8 mouse cellular contexts compared by ENCODE assay signal in the genomic region with DNA sequence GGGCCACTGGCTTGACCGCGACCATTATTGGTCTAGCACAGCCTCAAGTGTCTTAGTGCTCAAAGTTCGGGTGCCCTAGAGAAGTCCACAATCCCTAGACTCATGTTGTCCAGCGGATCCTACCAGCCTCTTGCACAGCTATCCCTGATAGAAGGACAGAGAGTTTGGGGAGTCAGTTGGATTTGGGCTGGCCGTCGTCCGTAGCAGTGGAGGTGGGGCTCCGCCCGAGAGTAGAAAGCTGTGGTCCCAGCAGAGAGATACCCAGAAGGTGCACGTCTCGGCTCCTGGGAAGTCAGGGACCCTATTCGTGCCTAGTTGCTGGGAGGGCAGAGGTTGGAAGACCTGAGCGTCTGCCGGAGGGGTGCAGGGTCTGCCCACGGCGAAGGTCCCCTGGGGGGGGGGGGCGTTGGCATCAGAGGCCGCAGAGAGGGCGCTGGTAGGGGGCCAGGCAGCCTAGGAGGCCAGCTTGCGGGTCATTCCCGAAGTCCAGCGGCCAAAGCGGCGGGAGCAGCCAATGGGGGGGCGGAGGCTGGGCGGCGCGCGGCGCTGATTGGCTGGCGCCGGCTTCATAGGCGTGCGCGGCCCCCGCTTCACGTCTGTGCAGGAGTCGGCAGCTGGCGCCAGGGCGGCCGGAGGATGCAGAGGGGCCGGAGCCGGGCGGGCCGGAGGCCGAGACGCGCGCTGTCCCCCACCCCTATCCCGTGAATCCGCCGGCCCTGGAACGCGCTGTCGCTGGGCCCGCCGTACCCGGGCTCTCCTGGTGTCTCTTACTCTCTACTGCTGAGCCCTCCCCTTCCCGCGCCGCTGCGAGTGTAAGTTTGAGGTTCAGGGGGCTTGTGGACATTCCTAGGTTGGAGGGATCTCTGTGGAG. TPM values are rescaled to one million over a fixed set of nuclear protein-coding genes. Genes with fewer than 3 reads are reported as not detected.
DNase-seq lines count a peak whose midpoint lies in the region; ATAC-seq and TF ChIP-seq lines count a peak whose summit lies in the region.
"Had no signal": no experiment of that assay in that cellular context is flagged by ENCODE, and none has a peak within 500 bp of the region (broad histone marks: within the 10 kb centered on the region; RNA-seq: fewer than 3 reads in every experiment).

No protein-coding gene starts in this region.

- peak overlapping the region; percentile 51 for H3K4me3 ChIP-seq in embryonic facial prominence, embryonic 14.5 days (ENCODE audit: low read depth, low read length)
- H3K4me3 ChIP-seq in heart, embryonic 13.5 days, result peak overlapping the region; percentile 60
- H3K4me3 ChIP-seq in kidney, postnatal 0 days (replicated peaks; ENCODE audit: low read depth, low read length), result peak overlapping the region; percentile 52
- H3K4me3 ChIP-seq in small intestine, adult 2 months (ENCODE audit: low read depth, low read length), result peak overlapping the region; percentile 56

- peak overlapping the region; percentile 77 for H3K4me2 ChIP-seq in embryonic facial prominence, embryonic 14.5 days (ENCODE audit: low read depth, low read length)
- H3K4me2 ChIP-seq in heart, embryonic 13.5 days, result peak overlapping the region; percentile 81
- H3K4me2 ChIP-seq in kidney, postnatal 0 days (ENCODE audit: low read length), result peak overlapping the region; percentile 73

- H3K27me3 ChIP-seq in embryonic facial prominence, embryonic 14.5 days (replicated peaks; ENCODE audit: control insufficient read depth, insufficient read depth, low read length), result peaks cover 98% of the 10 kb centered on the region
- H3K27me3 ChIP-seq in heart, embryonic 13.5 days (replicated peaks), result peaks cover 98% of the 10 kb centered on the region
- H3K27me3 ChIP-seq in kidney, postnatal 0 days (ENCODE audit: insufficient read depth, low read length), result peaks cover 76% of the 10 kb centered on the region
- peaks cover 98% of the 10 kb centered on the region for H3K27me3 ChIP-seq in small intestine, adult 2 months (ENCODE audit: control insufficient read depth, insufficient read depth, low read length)

- no peaks in the 10 kb centered on the region for H3K36me3 ChIP-seq in embryonic facial prominence, embryonic 14.5 days (ENCODE audit: control insufficient read depth, insufficient read depth, low read length)
- H3K36me3 ChIP-seq in heart, embryonic 13.5 days, result no peaks in the 10 kb centered on the region
- no peaks in the 10 kb centered on the region for H3K36me3 ChIP-seq in kidney, postnatal 0 days (ENCODE audit: insufficient read depth, low read length)
- H3K36me3 ChIP-seq in small intestine, adult 2 months (ENCODE audit: control insufficient read depth, insufficient read depth, low read length), result no peaks in the 10 kb centered on the region

- DNase-seq in adrenal gland, adult 8-10 months, result peak; percentile 76
- peak; percentile 86 for DNase-seq in embryonic facial prominence, embryonic 14.5 days (ENCODE audit: low spot score)
- DNase-seq in kidney, postnatal 0 days (ENCODE audit: low spot score), result peak; percentile 83
- peak; percentile 90 for DNase-seq in lung, postnatal 36 days
- DNase-seq in cerebellum, postnatal 36 days, result no peak

- no peak for TF ChIP-seq POLR2A in small intestine, adult 2 months (IDR thresholded peaks at IDR 0.05; ENCODE audit: low read depth, low read length)

- H3K9ac ChIP-seq in embryonic facial prominence, embryonic 14.5 days (ENCODE audit: low read depth, low read length), result peak overlapping the region; percentile 66
- peak overlapping the region; percentile 80 for H3K9ac ChIP-seq in heart, embryonic 13.5 days
- peak overlapping the region; percentile 62 for H3K9ac ChIP-seq in kidney, postnatal 0 days (ENCODE audit: low read depth, low read length)

- H3K9me3 ChIP-seq in embryonic facial prominence, embryonic 14.5 days (ENCODE audit: control insufficient read depth, low read length), result no peaks in the 10 kb centered on the region
- H3K9me3 ChIP-seq in heart, embryonic 13.5 days, result no peaks in the 10 kb centered on the region
- no peaks in the 10 kb centered on the region for H3K9me3 ChIP-seq in kidney, postnatal 0 days (replicated peaks; ENCODE audit: low read length)

- 0% methylated on average over 20 of the region's 62 CpGs for WGBS in embryonic facial prominence, embryonic 14.5 days
- WGBS in heart, embryonic 13.5 days, result under 1% methylated on average over 59 of the region's 62 CpGs
- WGBS in kidney, postnatal 0 days, result 1% methylated on average over 53 of the region's 62 CpGs
- under 1% methylated on average over 62 of the region's 62 CpGs for WGBS in small intestine, adult 2 months

- peak overlapping the region; percentile 76 for H3K27ac ChIP-seq in embryonic facial prominence, embryonic 14.5 days (replicated peaks; ENCODE audit: low read depth, low read length)
- peak overlapping the region; percentile 41 for H3K27ac ChIP-seq in heart, embryonic 13.5 days (replicated peaks)
- peak overlapping the region; percentile 69; the same call in 1 of the 2 replicates for H3K27ac ChIP-seq in kidney, postnatal 0 days
- no peak overlapping the region for H3K27ac ChIP-seq in small intestine, adult 2 months (ENCODE audit: insufficient read depth, low read depth, low read length)

- peak; percentile 82 for ATAC-seq in embryonic facial prominence, embryonic 14.5 days (ENCODE audit: low read depth)
- peak; percentile 30; the same call in 1 of the 2 replicates for ATAC-seq in heart, embryonic 13.5 days (ENCODE audit: extremely low read depth, insufficient number of reproducible peaks, low FRiP score, low TSS enrichment)
- ATAC-seq in kidney, postnatal 0 days (replicated peaks; ENCODE audit: low FRiP score, low read depth), result peak; percentile 75

- H3K4me1 ChIP-seq in embryonic facial prominence, embryonic 14.5 days (ENCODE audit: control insufficient read depth, insufficient read depth, low read length), result peaks cover 16% of the 10 kb centered on the region
- peaks cover 59% of the 10 kb centered on the region for H3K4me1 ChIP-seq in heart, embryonic 13.5 days
- peaks cover 32% of the 10 kb centered on the region for H3K4me1 ChIP-seq in kidney, postnatal 0 days (replicated peaks; ENCODE audit: insufficient read depth, low read length)
- H3K4me1 ChIP-seq in small intestine, adult 2 months (ENCODE audit: control insufficient read depth, insufficient read depth, insufficient read length, low read length), result peaks cover 11% of the 10 kb centered on the region

- no peak for TF ChIP-seq CTCF in kidney, postnatal 0 days (IDR thresholded peaks at IDR 0.05; ENCODE audit: low read depth)
- TF ChIP-seq CTCF in small intestine, adult 2 months (IDR thresholded peaks at IDR 0.05; ENCODE audit: extremely low read depth, insufficient read length, insufficient replicate concordance, low read depth, low read length), result no peak

RNA-seq across cellular contexts. Expression of a gene that starts 4.6 kb away (rescaled TPM):
- total RNA-seq in adrenal gland, adult 8-10 months (2022), result 10 to 100 TPM; 29.3 to 72.4 (median 56.5) TPM
- polyA plus RNA-seq in embryonic facial prominence, embryonic 14.5 days (2014; fragmentation: Nextera tagmentation; extraction: Ambion mirVana), result 27.1 and 31.6 TPM in 2 replicates
- 14.3 and 17.6 TPM in 2 replicates for polyA plus RNA-seq in heart, embryonic 13.5 days (2015; fragmentation: Nextera tagmentation; extraction: Ambion mirVana)
- polyA plus RNA-seq in kidney, postnatal 0 days (2015; fragmentation: Nextera tagmentation; extraction: Ambion mirVana), result 56.3 and 64.3 TPM in 2 replicates
- 5.0 and 5.6 TPM in 2 replicates for polyA plus RNA-seq in small intestine, adult 2 months (2012; rRNA removed)

RNA-seq across cellular contexts. Expression of a gene that starts 23.8 kb away (rescaled TPM):
- total RNA-seq in adrenal gland, adult 8-10 months (2022), result not detected
- polyA plus RNA-seq in embryonic facial prominence, embryonic 14.5 days (2014; fragmentation: Nextera tagmentation; extraction: Ambion mirVana), result not detected in 2 replicates
- not detected in 2 replicates for polyA plus RNA-seq in heart, embryonic 13.5 days (2015; fragmentation: Nextera tagmentation; extraction: Ambion mirVana)
- polyA plus RNA-seq in kidney, postnatal 0 days (2015; fragmentation: Nextera tagmentation; extraction: Ambion mirVana), result not detected in 2 replicates
- not detected in 2 replicates for polyA plus RNA-seq in small intestine, adult 2 months (2012; rRNA removed)
- polyA plus RNA-seq: large intestine, adult 2 months had no signal

Comparison
In these comparisons a context has a peak if more than half of its experiments do, and no peak if none do; other contexts are left out.
1. DNase-seq: peak in adrenal gland, adult 8-10 months (single experiment), embryonic facial prominence, embryonic 14.5 days (single experiment), kidney, postnatal 0 days (single experiment) and lung, postnatal 36 days (single experiment); none in cerebellum, postnatal 36 days (0 of 2).
2. ATAC-seq: peak in every context shown above with its lines; median percentile 82 in embryonic facial prominence, embryonic 14.5 days; 75 in kidney, postnatal 0 days; 30 in heart, embryonic 13.5 days.
3. Peak in every context shown above with its lines, with median percentiles within 50 percentile points of each other: H3K4me2 ChIP-seq, H3K4me3 ChIP-seq and H3K9ac ChIP-seq.